Mouse (Mus musculus): ENCODE measurements around the gene Fam3b.

GRCm38 (mm10) chr16:97461271-97461670, 53.3 kb downstream of the Fam3b start:
- no peak for TF ChIP-seq CTCF (IDR thresholded peaks at IDR 0.05; ENCODE audit: low read depth)
- TF ChIP-seq EP300 (IDR thresholded peaks at IDR 0.05; ENCODE audit: low read depth): no peak

All from liver, postnatal 0 days (tissue).